Mouse (Mus musculus): ENCODE data around the gene Slc26a10.

Slc26a10 gene

DNA sequence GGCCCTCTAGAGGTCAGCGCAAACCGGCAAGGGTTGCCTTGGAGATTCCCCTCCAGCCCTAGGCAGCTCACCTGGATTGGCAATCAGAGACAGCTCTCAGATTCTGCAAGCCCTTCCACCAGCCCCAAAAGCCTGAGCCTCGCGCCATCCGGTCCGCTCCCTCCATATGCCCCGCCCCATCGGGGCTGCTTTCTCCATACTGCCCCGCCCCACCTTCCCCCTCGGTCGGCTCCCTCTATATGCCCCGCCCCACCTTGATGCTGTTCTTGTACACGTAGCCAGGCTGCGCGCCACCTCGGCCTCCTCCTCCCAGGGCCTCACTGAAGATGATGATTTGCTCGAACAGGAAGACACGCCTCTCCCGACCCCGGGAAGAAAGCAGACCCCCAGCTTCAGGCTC is 3.3 kb upstream of the Slc26a10 start:
- no peak for DNase-seq (ENCODE audit: low read depth, low spot score)

DNA sequence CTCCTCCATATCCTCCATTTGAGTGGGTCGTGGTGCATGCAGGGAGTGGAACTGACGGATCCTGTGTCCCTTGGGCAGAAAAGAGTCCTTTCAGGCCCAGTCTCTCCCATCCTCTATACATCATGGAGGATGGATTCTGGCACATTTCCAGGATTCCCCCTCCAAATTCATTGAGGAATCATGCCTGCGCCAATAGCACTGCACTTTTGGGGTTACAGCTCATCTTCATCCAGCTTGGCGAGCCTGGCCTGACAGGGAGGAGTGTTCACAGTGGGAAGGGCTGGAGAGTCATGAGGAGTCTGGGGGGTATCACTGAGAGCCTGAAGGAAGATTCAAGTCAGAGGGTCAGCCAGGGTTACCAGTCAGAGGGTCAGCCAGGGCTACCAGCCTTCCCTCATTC is 2.2 kb upstream of the Slc26a10 start:
- no peak for DNase-seq (ENCODE audit: low read depth, low spot score)

DNA sequence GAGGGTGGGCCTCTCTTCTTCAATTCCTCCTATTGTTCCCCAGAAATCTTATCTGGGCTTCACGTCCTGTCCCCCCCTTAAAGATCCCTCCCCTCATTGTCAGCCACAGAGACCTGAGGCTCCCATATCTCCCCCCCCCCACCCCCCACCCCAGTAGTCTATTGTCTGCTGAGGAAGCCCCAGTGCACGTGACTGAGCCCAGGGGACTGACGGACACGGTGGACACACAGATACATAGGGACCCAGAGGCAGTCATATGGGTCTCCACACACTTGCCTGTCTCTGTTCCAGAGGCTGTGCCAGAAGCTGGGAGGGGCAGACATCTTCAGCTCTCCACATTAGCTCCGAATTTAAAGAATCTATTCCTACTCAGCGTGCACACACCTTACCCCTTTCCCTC is 1.1 kb upstream of the Slc26a10 start:
- DNase-seq (ENCODE audit: low read depth, low spot score) = no peak

DNA sequence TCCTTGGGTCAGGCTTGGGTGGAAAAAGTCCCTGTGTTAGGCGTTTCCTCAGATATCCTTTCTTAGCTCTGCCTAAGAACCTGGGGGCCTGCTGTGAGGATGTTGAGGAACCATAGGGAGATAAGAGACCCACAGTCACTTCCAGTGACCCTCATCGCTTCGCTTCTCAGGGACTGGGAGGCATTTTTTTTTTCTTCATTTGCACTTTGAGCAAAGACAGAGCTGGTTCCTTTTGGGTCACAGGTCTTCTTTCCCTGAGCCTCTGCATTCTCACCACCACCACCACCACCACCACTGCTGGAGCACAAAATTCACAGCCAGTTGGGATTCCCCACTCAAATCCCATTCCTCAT is 226 bp upstream of the Slc26a10 start:
- DNase-seq (ENCODE audit: low read depth, low spot score) = no peak

DNA sequence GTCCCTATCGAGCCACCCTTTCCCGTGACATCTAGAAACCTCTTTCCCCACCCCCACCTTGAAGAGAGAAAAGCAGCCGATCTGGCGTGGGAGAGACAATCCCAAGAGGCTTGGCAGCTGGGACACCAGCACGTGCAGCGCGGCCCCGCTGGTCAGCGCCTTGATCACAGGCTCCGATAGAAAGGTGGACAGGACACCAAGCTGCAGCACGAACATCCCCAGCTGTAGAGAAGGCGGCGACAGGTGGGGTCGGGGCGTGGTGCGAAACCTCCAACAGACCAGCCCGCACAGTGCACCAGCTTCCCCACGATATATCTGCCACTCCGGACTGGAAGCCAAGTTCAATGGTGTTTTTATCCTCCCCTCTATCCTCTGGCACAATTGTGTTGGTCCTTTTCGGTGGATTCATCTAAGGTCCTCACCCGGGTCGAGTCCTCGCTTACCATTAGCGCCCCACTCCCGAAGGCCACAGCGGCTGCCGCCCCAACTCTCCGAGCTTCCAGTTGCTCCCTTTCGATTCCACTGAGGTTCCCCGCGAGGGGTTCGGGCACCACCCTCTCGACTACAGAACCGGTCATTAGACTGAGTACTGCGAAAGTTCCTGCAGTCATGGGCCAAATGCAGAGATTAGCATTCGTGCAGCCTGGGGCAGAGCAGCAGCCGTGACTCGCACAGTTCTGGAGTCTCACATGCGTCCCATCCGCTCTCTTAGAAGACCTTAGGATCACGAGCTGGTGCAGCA is 2.0 kb downstream of the Slc26a10 start:
- no peak for DNase-seq (ENCODE audit: low read depth, low spot score)

DNA sequence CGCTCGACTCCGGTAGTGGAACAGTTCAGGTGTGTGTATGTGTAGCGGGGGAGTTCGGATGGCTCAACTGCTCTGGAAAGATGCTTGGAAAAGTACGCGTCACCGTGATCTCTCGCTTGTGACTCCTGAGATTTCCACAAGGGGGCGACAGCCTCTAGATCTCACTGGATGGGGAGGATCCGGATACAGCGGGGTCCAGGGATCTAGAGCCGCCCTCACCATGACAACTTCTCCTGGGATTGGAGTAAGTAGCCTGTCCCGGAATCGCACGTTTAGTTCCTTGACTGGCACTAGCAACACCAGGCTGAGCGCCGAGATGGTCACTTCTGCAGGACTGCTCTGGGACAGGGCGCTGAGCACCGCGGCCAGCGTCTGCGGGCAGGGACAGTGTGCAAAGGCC is 2.7 kb downstream of the Slc26a10 start:
- DNase-seq (ENCODE audit: low read depth, low spot score) = no peak

DNA sequence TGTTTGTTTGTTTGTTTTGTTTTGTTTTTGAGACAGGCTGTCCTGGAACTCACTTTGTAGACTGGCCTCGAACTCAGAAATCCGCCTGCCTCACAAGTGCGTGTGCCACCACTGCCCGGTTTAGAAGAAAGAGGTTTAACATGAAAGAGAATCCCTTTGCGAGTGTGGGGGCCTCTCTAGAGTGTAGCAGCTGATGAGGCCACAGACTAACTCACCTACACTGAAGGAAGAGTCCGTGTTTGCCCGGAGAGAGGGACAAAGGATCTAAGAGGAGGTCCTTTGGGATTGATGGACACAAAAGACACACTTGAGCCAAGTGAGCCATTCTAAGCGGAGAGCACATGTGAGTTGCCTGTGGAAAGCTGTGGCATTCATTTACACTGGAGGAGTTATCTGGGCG is 3.2 kb downstream of the Slc26a10 start:
- no peak for DNase-seq (ENCODE audit: low read depth, low spot score)

DNA sequence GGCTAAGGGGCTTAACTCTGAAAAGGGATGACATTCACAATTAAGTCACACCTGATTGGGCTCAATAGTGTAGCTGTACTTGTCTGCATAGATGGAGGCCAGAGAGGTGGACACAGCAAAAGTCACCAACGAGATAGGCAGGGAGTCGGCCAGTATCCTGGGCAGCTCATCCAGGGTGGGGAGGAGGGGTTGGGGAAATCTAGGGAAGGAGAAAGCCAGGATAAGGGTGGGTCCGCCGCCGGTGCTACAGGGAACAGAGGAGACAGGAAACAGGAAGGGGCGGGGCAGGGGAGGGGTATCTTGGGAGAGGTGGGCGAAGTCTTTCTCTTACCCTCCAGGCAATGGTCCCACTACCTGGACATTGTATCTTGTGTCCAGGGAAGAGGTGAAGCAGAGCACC is 3.7 kb downstream of the Slc26a10 start:
- no peak for DNase-seq (ENCODE audit: low read depth, low spot score)

DNA sequence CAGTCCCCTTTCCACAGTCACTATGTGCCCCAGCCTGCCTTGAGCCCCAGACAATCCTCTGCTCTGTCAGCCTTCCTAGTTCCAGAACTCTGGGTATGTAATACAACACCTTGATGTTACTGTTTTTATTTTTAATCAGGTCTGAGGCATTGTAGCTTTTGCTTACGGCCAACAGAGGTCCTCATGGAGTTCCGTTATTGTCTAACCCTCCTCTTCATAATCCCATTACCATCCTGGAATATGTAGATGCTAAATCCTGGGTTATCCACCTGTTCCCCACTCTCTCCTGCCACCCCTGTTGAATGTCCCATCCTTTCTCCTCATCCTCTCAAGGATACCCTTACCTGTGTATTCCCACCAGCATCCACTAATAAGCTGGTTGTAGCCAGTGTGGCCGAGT is 4.2 kb downstream of the Slc26a10 start:
- no peak for DNase-seq (ENCODE audit: low read depth, low spot score)

DNA sequence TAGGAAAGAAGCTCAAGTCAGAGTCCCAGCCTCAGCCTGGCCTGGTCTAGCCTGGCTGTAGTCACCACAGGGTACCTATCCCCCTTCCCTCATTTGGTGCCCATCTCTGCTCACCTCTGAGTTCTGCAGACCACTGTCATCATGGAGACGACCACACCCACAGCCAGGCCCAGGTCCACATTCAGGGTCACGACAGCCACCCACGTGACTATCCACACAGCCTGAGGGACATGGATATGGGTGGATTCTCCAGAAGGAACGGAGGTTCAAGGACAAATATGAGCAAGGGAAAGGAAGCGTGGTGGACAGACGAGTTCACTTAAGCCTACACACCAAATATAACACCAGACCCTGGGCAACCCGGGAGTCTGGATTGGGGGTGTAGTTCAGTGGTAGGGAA is 6.3 kb downstream of the Slc26a10 start:
- DNase-seq (ENCODE audit: low read depth, low spot score) = no peak

DNA sequence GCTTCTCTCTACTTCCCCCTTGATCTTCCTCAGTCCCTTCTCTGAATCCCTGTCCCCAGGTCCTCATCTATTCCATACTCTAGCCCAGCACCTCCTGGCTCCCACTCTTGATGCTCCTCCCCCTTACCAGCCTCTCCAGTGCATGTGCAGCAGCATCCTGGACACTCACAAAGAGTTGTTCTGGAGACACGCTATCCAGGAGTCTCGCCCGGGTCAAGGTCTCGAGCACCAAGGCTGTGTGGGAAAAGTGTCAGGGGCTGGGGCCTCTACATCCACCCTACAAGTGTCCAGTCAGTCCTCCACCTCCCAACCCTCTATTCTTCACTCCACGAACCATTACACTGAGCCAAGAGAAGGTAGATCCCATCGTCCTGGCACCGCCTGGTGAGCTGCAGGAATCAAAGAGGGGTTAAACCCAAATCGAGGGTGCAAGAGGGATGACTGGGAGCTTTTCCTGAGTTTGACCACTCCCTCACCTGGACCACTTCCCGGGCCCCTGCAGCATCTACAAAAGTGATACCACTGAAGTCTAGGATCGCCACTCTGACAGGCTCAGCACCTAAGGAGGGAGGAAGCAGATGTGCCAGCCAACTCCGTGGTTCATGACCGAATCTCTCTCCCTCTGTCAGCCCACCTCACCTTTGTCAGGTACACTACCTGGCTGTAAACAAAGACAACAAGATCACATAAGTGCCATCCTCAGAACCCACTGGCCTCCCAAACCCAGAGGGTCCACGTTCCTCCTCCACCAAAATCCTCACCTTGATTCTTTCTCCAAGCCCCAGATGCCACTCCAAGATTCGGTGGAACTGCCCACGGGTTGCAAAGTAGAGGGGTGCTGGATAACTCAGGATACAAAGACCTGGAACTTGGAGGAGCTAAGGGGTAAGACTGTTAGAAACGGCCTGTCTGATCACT is 7.0 kb downstream of the Slc26a10 start:
- DNase-seq (ENCODE audit: low read depth, low spot score) = no peak

DNA sequence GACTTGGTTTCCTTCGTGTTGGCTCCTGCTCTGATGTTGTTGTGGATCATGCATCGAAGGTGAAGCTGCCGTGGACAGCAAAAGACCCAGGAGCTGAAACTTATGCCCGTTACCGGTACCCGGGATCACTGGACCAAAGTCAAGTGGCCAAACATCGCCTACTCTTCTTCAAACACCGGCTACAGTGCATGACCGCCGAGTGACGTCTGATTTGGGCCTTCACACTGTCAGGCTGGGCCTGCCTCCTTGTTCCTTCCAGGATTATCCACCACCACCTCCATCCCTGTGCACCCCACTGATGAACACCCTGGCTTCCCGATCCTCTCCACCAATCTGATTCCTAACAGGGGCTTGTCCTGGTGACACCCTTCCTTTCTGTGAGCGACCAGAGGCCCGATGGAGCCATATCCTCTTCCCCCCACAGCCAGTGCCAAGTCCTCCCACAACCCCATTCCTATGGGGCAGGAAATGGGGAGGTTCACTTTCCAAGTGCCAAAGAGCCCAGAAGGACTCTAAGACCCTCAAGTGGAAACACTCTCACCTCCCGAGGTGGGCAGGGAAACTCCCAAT is 8.7 kb downstream of the Slc26a10 start:
- no peak for DNase-seq (ENCODE audit: low read depth, low spot score)

DNA sequence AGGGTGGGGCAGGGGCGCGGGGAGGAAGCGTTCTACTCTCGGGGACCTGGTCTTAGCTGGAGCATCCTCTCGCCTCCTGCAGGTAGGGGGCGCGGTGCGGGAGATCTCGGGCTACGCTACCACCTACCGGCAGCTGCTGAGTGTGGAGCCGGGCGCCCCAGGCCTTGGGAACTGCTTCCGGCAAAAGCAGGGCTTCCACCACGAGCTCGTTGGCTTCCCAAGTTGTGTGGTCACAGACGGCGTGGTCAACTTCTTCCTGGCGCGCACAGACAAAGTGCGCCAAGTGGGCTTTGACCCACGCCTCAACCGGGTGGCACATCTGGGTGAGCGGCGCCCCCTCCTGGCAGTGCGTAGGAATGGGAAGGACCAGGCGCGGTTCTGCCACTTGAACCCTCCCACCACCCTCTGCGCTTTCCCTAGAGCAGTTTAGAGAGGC is 9.6 kb downstream of the Slc26a10 start:
- DNase-seq (ENCODE audit: low read depth, low spot score) = no peak

DNA sequence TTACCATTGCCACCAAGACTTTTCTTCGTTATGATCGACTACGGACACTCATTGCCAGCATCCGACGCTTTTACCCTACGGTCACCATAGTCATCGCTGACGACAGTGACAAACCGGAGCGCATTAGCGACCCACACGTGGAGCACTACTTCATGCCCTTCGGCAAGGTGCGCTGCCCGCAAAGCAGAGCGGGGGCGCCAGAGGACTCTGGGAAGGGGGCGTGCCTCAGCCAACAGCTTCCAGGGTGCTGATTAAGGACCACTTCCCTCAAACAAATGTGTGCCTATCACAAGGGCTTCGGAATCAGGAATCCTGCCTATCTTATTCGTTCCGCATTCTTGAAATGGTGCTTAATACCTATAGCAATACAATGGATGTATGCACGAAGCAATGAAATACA is 10.4 kb downstream of the Slc26a10 start:
- DNase-seq (ENCODE audit: low read depth, low spot score) = no peak

DNA sequence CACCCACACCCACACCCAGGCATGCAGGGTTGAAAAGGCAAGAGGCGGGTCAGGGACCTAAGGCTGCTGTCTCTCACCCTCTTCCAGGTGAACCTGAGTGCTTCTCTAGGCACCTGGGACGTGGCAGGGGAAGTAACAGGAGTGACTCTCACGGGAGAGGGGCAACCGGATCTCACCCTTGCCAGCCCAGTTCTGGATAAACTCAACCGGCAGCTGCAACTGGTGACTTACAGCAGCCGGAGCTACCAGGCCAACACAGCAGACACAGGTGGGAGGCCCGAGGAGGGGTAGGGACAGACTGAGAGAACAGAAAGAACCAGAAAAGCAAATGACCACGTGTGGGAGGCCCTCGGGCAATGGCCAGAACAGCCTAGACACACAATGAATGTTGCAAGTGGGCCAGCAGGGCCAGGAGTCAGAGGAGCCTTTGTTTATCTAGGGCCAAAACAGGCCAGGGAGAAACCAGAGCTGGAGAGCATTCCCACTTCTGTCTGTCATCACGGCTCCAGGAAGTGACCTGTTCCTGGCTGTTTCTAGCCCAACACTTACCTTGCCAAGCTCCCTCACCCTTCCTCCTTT is 12.7 kb downstream of the Slc26a10 start:
- no peak for DNase-seq (ENCODE audit: low read depth, low spot score)

DNA sequence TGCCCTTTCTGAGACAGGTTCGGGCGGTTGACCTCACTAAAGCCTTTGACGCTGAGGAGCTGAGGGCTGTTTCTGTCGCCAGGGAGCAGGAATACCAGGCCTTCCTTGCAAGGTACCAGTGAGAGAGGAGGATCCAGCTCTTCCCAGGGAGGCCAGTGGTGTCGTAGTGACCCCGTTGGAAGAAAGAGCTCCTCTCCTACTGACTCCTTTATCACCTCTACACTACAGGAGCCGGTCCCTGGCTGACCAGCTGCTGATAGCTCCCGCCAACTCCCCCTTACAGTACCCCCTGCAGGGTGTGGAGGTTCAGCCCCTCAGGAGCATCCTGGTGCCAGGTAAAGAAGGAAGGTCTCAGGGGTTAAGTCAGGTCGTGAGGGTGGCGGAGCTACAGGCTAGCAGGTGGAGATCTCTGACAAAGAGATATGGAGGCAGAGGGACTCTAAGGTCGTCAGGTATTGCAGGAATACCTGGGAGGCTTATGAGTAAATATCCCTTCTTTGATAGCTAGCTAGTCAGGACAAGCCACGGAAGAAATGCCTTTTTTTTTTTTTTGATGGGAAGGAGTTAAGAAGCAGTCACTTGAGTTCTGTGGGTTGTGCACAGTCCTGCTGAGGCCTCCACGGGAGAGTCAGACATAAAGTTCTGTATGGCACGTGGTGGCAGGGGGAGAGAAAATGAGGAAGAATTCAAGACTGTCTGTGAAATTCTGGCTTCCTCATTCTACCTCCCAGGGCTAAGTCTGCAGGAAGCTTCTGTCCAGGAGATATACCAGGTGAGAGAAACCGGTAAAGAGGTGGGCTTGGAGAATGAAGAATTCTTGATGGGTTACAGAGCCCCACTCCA is 13.5 kb downstream of the Slc26a10 start:
- DNase-seq (ENCODE audit: low read depth, low spot score) = no peak

DNA sequence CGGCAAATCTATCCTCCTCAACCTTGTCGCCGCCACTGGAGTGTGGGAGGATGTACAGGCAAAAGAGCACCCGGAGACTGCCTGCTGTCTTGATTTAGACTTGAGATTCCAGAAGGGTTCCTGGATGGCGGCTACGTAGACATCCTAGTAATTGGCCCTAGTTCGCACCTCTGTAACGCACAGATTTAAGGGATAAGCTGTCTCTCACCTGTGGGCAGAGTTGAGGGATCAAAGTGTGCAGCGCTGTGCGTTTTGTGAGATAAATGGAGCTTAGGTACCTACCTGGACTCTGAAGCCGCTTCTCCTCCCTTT is 14.1 kb downstream of the Slc26a10 start:
- DNase-seq (ENCODE audit: low read depth, low spot score) = no peak

DNA sequence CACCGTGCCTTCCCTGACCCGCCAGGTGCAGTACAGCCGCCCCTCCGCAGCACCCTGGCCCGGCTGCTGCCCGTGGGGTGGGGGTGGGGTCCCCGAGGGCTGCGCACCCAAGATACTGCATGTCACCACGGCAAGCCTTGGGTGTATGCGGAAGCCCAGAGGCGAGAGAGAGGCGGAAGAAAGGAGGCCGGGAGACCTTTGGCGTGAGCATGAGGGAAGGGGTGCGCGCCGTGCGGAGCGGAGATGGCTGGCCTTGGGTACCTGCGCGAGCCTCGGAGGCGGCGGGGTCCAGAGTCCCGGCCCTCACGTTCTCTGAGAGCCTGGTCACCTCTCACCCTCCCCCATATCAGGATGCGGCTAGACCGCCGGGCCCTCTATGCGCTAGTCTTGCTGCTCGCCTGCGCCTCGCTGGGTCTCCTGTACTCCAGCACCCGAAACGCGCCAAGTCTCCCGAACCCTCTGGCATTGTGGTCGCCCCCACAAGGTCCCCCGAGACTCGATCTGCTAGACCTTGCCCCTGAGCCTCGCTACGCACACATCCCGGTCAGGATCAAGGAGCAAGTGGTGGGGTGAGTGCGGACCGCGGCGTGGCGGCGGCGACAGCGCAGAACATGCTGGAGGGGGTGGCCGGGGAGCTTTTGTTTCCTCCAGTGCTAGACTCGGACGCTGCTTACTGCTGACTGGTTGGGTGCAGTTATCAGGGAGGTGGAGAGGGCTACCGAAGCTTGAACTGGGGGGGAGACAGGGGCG is 14.6 kb downstream of the Slc26a10 start:
- DNase-seq (ENCODE audit: low read depth, low spot score) = no peak

DNA sequence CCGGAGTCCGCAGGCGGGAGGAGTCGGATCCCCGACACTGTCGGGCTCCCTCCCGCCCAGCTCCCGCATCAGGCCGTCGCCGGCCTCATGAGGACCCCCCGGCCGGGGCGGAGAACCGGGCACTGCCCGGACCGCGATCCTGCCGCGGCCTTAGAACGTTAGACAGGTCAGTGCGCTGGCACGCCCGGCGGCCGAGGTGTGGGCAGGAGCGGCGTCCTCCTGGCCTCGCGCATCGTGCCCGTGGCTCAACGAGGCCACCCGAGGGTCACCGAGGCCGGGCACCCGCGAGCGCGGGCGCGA is 15.1 kb downstream of the Slc26a10 start:
- DNase-seq (ENCODE audit: low read depth, low spot score) = no peak

DNA sequence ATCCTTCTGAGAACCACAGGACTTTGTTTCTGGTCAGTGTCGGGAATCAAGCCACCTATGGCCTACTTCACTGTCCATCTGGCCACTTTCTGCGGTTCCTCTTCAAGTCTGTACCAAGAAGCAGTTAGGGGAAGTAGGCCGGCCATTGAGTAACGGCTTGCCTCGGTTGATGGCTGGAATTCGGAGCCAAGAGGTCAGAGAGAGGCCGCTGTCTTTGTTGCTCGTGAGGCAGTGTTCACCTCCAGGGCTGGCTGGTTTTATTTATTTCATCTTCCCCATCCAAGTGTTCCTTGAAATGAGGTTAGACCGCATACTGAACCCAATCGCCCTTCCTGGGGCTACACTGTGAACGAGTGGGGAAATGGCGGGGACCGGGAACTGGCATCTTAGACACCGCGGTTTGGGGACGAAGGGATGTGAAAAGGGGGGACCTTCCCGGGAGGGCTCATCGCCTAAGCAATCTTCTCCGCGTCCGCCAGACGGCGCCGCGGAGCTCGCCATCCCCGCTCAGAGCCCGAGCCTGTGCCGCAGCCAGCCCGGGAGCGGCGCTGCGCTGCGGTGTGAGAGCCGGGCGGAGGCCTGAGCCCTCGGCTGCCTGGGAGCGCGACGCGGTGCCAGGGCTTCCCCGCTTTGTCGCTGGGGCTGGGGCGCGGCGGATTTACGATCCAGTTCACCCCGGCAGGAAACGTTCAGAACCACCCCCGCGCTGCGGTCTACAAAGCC is 15.7 kb downstream of the Slc26a10 start, which contains the start of gene B4galnt1:
TSS of gene B4galnt1 (plus strand) at position 595 of the 723 bp plus-strand sequence.
- no peak for DNase-seq (ENCODE audit: low read depth, low spot score)

All from telencephalon, adult 2 months (tissue).